Mouse (Mus musculus): ENCODE measurements at regions not wholly inside any gene's neighbourhood (a gene's known extent, or its start where the extent isn't known, plus 50 kb on each side); places are given as distances from the start of the nearest gene placed in this dataset.

DNA sequence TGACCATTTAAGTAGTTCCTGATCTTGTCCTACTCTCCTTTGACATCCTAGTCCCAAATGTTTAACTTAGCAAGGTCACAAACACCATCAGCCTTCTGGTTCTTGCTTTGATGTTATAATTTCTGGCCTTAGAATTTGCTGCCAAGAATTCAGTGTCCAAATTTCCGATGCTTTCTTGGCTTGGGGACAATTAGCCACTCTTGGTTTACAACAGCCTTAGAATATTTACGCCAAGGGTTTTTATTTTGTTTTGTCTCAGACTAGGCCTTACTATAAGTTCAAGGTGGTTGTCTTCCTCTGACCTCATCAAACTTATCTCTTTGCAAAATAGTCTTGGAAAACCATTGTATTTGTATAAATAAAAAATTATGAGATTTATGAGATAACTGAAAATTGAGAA lies 322.4 kb downstream of the Tfec start:
- no peak for DNase-seq (ENCODE audit: low spot score in 2 of 2)

DNA sequence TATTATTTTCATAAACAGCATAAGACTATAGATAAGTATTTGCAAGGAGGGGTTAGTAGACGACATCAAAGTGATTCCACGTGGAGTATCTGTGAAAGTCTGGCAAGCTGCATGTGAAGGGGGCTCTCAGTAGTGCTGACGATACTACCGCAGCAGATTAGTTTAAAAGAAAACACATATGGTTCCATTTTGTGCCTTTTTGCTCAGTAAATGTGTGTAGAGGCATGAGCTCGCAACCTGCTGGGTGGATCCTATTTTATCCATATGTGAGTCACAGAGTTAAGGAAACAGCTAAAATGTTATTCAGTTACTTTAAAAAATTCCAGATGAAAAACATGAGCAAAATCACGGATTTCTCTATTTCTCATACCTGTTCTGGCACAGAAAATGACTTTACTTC lies 325.4 kb downstream of the Tfec start:
- DNase-seq (ENCODE audit: low spot score in 2 of 2) = no peak

DNA sequence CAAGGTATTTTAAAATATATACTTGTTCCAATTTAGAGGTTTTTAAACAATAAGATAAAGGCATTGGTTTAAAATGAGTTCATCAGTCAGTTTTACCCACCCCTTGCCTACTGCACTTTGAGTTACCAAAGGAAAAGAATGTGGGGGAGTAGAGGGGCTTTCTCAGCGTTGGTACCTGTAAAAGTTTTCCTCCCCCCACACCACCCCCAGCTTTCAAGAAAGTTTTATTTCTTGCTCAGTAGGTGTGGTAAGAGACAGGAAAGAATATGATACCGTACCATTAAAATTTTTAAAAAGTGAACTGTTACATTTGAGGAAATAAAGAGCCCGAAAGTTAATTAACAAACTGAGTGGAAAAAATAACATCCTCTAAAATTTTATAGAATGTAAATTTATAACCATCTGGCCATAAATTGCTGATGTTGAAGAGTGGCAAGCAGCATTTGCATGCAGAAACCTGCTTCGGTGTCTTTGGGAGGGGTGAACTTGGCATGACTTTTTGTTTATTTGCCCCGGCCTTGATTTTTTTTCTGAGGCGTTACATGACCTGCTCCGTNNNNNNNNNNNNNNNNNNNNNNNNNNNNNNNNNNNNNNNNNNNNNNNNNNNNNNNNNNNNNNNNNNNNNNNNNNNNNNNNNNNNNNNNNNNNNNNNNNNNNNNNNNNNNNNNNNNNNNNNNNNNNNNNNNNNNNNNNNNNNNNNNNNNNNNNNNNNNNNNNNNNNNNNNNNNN lies 346.1 kb downstream of the Tfec start:
- DNase-seq (ENCODE audit: low spot score in 2 of 2) = no peak

DNA sequence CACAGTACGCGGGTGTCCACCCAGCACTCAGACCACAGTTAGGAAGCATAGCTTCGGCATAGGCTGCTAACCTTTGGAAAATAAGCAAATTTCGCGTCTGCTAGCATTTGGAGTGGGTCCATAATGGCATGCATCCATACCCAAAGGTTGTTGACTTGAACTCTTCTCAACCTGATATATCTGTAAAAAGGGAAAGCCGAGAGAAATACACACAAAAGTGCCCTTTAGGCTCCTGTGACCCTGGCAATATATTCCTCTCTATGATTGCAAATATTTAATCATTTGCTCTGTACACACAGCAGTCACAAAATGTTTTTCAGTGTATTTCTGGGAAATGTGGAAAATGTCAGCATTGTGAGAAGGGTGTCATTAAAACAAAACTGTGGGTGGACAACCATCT lies 347.1 kb downstream of the Tfec start:
- no peak for DNase-seq (ENCODE audit: low spot score in 2 of 2)

DNA sequence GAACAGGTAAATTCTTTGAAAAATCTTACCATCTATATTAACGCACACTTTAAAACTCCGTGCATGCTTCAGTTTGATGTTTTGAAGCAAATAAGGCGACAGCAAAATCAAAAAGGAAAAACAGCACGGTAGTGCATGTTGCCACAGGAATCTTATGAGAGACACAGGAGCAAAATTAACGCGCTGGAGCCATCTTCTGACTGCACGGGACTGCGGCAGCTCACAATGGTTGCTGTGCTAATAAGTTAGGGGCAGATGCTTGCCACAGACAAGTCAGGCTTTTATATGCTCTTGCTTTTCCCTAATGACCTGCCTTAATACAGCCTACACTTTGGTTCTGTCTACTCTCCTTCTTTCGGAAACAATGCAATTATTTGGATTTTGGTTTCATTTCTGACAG lies 347.8 kb downstream of the Tfec start:
- peak; percentile 10 to 42 for DNase-seq (ENCODE audit: low spot score in 2 of 2)

DNA sequence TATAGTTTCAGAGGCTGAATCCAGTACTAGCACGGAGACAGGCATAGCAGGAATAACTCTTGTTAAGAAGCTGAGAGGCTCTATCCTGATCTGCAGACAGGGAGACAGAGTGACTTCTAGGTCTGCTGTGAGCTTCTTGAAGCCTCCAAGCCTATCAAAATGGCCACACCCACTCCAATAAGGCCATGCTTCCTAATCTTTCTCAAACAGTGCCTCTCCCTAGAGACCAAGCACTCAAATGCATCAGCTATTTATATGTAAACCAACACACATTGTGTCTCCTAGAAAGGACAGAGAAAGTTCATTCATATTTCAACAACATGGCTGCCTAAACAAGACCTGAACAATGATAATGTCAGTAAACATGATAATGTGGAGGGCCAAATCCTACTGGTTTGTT lies 384.2 kb downstream of the Tfec start:
- DNase-seq (ENCODE audit: low spot score in 2 of 2) = no peak

DNA sequence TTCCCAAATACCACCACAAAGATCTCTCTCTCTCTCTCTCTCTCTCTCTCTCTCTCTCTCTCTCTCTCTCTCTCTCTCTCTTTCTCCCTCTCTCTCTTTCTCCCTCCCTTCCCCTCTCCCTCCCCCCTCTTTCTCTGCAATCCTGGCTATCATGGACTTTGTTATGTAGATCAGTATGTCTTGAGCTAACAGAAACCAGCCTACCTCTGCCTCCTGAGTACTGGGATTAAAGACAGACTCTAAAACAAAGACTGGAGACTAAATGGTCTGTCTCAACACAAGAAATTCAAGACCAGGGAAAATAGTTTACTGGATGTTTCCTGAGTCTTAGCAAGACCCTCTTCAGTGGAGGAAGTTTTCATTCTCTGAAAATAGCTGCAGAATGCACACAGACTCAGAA lies 384.7 kb downstream of the Tfec start:
- no peak for DNase-seq (ENCODE audit: low spot score in 2 of 2)

DNA sequence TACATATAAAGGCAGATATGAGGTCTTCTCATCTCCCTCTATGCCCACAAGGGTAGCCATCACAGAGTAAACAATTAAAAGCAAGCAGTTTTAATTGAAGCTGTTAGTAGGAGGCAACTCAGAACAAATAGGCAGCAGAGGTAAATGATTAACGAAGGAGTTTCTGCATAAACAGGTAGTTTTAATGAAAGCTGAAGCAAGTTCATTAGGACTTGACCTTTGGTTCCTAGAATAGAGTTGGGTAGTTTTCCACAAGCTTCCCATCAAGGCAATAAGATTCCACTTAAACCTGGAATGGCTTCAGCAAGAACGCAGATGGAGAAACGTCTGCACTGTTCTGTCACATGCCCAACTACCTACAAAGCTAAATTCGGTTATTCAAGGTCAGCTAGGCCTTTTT lies 394.4 kb downstream of the Tfec start:
- no peak for DNase-seq (ENCODE audit: low spot score in 2 of 2)

DNA sequence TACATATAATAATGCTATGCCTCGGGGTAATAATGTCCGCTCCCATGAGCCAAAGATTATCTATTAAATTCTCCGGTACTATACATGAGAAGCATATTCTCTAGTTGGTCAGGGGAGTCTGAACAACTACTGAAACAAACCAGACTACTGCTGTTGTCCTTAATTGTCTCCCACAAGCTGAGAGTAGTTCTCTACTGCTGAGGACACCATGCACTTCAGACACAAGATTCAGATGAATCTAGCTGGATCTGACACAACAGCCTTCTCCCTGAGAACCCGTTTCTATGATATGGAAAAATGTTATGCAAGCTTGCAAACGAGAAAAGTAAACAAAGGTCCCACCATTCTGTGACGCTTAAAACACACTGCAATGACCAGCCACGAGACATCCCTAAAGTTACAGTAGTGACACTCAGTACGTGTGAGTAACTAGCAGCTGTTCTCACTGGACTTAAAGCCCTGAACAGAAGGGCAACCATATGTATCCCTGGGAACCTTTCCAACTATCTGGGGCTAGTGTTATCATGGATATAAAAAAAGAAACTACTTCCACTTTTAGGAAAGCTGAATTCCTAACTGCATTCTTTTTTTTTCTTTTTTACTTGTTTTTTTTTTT lies 411.1 kb downstream of the Tfec start:
- DNase-seq (ENCODE audit: low spot score in 2 of 2) = peak; percentile 40 to 42

DNA sequence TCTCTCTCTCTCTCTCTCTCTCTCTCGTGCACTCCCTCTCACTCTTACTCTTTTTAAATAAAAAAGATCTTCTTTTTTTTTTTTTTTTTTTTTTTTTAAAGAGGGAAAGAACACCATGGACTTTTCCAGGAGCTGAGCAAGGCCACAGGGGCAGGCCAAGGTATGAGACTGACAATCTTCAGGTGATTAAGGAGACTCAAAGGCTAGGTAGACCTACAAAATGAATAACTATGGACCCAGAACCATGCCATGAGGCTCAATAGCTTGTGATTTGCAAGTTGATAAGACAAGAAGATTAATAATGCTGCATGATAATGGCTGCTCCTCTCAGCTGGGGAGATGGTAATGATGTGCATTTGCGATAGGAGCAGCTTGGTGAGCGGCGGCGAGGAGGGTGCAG lies 414.9 kb downstream of the Tfec start:
- no peak for DNase-seq (ENCODE audit: low spot score in 2 of 2)

DNA sequence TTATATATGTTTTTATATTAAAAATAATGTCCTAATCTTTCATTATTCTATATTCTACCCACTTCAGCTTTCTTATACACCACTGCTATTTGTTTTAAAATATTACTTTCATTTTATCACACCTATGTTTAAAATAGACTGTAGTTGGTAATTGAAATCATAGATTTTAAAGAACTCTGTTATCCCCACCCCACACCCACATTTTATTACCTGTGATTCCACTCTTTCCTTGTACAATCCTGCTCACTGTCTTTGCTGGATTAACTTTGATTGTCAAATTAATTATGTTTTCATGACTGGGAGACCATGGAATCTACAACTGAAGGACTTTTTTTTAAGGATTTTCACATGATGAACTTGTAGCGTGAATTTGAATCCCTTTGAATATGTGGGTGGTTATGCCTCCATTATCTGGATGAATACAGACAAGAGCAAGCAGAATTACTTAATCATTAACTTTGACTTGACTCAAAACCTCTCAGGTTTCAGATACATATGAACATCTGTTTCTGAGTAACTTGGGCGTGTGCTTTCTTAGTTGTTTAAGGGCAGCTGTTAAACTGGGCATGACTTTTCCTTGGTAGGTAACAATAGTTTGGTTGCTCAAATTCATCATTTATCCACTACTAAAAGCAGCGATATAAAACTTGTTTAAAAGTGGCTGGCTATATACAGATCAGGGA lies 429.4 kb downstream of the Tfec start:
- no peak for DNase-seq (ENCODE audit: low spot score in 2 of 2)

DNA sequence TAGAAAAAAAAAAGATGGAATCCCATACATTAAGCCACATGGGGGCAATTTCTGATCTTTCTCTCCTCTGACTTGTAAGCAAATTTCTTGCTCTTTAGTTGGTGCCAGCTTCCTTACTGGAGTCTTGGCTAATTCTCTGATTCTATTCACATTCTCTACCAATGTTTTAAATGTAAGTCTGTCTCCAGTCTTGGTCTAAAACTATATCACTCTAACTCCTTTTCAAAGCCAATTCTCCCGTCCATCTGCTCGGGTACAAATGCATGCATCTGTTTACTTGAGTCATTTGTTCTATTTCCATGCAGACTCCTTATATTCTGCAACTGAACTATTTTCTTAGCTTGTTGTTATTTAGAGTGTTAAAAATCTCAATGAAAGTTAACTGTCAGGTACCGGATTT lies 440.0 kb downstream of the Tfec start:
- peak; percentile 2 to 3 for DNase-seq (ENCODE audit: low spot score in 2 of 2)
